Mouse (Mus musculus): ENCODE measurements around the gene Lfng.

Lfng gene

DNA sequence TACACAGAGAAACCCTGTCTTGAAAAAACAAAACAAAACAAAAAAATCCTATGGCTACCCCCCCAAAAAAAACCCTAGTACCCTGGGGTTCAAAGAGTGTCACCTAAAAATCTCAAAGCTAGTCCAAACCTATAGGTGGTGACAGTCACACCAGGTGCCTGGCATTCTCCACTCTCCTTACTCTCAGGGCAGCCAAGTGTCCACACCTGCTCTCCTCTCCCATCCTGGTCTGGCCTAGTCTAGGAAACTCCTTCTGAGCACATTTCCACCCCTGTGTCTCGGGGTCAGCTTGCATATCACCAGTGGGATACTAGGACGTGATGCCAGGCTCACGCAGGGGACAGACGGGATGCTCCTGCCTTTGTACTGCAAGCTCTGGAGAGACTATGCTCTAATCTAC is 32.2 kb downstream of the Lfng start:
- DNase-seq (ENCODE audit: low spot score in 2 of 2), result no peak

DNA sequence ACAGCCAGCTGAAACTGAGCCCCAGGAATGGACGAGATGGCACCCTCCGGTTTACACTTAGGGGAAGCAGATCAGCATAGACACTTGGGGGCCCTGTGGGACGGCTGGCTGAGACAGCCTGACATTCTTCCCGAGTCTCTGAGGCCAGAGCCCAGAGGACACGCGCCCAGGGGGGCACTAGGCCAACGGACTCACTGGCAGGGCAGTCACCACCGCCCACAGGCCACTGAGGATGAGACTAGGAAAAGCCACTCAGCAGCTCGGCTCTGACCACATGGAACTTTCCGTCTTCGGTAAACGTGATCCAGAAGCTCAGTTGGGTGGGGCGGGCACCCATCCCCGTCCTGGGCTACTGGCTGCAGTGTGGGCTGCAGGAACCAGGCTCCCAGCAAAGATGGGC is 32.8 kb downstream of the Lfng start:
- no peak for DNase-seq (ENCODE audit: low spot score in 2 of 2)

DNA sequence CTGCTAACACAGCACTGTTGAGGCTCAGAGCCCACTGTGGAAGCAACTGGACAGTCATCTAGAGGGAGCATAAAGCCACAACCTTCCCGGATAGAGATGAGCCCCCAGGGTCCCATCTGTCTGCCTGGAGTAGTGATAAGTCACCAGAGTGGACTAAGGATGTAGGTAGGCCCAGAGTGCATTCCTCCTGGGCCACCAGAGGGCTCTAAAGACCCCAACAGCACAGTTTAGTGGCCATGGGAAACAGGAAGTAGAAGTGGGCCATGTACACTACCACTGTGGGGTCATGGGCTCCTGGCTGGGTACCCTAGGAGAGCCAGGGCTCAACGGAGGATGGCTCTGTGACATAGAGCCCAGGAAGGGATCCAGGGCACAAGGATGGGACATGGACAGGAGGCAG is 33.7 kb downstream of the Lfng start:
- DNase-seq (ENCODE audit: low spot score in 2 of 2), result no peak

DNA sequence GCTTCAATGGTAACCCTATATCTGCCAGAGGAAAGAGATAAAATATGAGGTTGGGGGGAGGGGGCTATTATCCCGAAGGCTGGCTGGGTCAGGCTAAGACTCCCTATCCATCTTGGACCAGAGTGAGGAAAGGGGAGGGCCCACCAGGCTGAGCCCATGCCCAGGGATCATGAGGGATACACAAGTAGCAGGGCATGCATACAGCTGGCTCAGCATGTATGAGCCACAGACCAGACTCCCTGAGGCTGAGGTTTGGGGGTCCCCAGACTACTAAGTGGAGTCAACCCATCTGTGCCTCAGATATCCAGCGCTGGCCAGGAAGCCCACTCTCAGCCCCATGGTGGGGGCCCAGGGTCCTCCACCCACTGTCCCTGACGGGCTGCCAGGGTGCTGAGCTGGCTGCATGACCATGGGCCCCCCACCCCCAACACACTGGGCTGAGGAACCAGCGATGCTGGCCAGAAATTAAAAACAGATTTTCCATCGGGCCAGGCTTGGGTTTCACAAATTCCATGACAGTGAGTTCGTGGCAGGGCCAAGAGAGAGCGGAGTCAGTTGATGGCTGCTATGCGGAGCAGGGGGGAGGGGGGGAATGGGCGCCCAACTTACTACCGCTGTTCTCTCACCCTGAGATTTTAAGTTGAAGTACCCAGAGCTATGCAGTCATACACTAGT is 34.3 kb downstream of the Lfng start:
- DNase-seq (ENCODE audit: low spot score in 2 of 2), result no peak

DNA sequence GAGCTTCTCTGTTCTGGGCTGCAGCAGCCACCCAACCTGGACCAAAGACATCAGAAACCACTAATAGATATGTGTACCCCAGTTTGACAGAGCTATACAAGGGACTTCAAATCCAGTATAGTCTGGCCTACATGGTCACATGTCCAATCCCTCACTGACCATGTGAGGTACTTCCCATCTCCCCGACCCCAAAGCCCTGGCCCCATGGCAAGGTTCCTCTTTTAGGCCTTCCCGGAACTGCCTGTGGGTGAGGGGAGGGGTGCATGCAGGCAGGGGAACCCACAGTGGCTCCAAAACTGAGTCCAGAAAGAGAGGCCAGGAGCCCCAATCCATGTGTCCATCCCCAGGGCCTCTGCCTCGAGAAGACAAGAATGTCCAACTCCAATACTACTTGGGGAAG is 35.0 kb downstream of the Lfng start:
- peak in 1 of 2 experiments; percentile 60 for DNase-seq (ENCODE audit: low spot score in 2 of 2)

DNA sequence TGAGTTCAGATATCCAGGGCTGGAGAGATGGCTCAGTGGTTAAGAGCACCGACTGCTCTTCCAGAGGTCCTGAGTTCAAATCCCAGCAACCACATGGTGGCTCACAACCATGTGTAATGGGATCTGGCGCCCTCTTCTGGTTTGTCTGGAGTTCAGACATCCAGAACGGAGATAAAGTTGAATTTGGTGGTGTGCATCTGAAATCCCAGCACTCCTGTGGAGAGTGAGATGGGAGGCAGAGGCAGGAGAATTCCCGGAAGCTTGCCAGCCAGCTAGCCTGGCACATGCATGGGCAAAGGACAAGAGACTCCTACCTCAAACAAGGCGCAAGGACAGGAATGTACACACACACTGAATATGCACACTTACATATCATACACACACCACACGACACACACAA is 37.1 kb downstream of the Lfng start:
- peak in 1 of 2 experiments; percentile 42 for DNase-seq (ENCODE audit: low spot score in 2 of 2)

DNA sequence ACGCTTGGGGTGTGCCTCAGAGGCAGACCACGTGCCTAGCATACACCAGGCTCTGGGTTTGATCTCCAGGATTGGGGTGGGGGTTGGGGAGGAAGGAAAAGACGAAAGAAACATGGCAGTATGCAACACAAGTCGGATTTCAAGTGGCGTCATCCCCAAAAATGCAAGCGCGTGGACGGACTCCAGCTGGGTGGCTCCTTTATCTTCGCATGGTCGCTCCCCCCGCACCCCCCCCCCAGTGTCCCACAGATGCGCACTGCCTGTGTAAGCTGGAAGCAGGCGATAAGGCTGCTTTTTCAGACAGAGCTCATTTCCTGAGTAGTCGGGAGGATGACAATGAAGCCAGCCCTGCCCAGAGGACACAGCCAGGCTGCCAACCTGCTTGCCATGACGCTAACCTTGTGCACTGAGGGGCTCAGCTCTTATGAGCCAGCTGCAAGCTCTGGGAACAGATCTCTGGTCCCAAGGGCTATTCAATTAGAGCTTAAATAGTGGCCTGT is 37.6 kb downstream of the Lfng start:
- no peak for DNase-seq (ENCODE audit: low spot score in 2 of 2)

DNA sequence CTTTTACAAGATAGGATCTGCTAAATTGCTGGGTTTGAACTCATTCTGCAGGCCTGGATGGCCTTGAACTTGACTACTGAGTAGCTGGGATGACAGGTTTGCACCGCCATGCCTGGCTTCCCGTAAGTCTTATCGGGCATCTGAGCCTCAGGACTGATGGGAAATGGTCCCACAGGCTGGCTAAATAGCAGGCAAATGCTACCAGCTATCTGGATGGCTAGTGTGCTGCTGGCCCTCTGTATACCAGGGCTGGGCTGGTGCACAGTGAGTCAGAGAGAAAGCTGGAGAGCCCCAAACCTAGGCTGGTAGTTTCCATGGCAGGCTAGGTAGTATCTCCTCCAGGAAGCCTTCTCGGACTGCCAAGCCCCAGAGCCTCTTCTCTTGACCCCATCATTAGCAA is 38.3 kb downstream of the Lfng start:
- DNase-seq (ENCODE audit: low spot score in 2 of 2), result no peak

DNA sequence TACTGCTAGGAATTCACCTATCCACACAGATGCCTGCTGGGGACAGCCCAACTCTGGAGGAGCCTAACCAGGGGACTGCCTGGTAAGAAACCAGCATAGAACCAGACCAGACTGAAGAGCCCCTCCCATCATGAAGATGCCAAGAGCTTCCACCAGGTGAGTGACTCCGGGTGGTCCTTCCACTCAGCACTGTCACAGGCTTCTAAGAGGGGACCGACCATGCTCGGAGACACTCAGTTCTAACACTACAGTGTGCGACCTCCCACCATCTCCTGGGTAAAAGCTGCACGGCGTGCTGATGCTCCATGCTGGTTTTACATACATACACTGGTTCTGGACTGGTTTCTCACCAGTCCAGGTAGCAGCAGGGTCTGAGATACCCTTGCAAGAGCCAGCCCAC is 39.1 kb downstream of the Lfng start:
- no peak for DNase-seq (ENCODE audit: low spot score in 2 of 2)

DNA sequence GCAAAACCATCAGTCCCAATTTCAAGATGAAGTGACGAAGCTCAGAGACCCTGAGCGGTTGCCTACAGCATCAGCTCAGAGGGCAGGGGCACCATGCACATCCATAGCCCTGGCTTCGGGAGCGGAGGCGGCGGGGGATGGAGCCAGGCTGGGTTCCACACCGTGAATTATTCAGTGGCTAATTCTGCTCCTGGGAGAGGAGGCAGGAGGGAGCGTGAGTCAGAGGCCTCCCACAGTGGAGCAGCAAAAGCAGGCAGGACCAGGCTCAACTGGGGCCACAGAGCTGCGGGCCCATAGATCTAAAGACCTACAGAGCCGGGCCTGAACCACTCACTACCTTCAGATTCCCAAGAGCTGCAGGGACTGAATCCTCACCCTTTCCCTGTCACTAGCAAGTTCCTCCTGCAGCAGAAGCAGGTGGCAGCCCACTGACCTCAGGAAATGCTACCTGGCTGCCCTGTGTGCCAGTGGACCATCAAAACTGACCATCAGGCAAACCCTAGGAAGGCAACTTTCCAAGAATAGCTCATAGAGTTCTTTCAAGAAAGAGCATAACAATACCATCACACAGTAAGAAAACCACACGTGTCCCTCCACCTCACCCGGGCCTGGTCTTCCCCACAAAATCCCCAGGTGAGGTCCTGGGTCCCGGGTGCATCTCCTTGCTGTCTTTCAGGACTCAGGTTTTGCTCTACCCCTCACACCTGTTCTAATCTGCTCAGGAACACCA is 40.1 kb downstream of the Lfng start:
- DNase-seq (ENCODE audit: low spot score in 2 of 2), result no peak

DNA sequence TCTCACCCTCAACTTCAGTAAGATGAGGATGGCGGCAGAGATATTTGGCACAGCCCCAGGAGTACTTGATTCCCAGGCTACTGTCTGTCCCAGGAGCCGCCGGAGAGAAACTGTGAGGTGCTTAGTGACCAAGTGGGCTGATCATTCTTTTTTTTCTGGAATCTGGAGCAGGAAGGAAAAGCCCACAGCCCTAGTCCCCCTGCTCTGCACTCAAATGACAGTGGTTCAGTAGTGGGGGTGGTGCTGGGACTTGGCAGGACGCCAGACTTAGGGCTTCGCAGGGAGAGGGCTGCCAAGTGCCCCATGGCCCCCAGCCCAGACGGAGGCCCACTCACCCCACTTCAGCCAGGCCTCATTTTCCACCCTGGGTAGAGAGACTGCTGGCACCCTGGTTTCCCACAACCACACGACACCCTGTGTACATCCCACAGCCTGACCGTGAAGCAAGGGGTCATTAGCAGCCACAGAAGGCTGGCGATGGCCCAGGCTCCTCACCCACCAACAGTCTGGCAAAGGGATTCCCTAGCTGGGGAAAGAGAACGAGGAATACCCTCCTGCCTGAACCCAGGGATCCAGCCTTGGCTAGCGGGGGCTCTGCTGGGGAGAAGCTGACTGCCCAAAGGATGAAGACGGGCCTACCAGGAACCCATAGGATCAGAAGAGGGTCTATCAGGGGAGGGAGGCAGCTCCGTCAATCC is 40.9 kb downstream of the Lfng start:
- peak in 1 of 2 experiments; percentile 35 for DNase-seq (ENCODE audit: low spot score in 2 of 2)

DNA sequence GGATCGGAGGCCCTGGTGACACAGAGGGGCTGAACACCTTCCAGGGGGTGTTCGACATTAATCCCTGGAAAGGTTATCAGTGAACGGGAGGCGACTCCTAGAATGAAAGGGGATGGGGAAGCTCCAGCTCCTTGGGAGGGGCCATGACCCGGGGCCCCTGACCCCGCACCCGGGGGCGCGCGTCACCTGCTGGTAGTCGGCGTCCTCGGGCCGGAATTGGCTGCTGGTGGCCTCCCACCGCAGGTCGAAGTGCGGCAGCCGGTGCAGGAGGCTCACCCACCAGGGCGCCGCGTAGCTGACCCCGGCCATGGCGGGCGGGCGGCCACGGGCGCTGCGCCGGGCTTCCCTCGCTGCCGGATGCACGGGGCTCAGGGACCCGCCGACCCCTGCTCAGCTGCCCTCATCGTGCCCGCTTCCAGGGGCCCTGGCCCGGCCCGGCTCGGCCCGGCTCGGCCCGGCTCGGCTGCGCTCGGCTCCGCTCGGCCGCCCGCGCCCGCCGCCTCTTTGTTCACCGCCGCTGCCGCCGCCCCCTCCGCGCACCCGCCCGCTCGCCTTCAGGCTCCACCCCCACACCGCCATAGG is 41.5 kb downstream of the Lfng start, which contains the start of gene Ttyh3:
Gene Ttyh3, minus strand, starts transcription at position 513 of the 582 bp plus-strand sequence.
- no peak for DNase-seq (ENCODE audit: low spot score in 2 of 2)

DNA sequence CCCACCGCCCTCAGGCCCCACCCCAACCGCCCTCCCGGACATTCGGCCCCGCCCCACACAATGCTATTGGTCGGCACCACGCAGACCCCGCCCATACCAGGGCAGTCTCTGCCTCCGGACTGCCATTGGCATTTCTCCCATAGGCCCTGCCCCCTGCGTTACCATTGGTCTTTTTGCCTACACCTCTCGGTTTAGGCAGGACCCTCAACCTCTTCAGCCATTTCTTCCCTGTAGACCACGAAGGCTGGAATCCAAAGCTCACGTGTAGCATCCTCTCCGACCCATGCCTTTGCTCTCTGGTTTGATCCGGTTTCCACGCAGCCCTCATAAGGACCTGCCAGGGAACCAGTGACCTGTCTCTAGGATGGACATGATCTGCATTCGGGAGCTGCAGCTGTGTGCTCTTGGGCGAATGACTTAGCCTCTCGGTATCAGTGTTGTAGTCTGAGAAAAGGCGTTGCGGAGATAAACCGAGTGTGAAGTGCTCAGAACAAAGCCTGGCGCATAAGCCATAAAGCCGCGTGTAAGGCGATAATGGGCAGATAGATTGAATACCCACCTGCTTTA is 42.1 kb downstream of the Lfng start:
- peak; percentile 92 to 96 for DNase-seq (ENCODE audit: low spot score in 2 of 2)

DNA sequence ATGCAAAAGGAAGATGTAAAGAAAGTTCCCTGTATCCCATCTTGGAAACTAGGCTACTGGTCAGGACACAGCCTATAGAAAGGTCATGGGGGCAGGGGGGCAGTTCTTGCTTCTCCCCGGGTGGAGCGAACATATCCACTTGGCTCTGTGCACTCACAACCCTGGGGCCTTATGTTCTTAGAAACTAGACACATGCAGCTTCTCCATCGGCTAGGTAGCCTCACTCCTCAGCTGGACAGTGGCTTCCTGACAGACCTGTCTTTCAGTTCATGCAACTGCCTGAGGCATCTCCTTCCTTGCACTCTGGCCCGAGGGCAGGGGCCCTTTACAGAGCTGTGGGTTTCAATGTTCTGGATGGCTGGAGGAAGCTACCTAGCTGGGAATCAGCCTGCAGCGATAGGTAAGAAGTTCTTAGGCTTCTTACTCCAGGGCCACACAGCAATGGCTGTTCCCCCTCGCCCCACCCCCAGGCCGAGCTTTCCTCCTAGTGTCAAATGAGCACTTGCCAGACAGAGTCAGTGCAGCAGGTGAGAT is 42.8 kb downstream of the Lfng start:
- no peak for DNase-seq (ENCODE audit: low spot score in 2 of 2)

DNA sequence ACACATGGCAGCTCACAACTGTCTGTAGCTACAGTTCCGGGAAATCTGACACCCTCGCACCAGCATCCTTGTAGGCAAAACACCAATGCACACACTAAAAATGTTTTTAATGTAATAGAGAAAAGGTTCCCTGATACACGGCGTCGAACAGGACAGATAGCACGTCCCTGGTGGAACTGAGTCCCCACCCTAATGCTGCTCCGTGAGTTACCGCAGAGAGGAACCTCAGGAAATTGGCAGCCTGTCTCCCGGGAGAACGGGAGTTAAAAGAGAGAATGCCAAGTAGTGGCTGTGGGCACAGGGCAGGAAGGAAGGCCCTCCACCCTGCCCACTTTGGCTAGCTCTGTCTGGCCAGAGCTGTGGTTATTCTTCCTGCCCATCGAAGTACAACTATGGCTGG is 44.1 kb downstream of the Lfng start:
- no peak for DNase-seq (ENCODE audit: low spot score in 2 of 2)

DNA sequence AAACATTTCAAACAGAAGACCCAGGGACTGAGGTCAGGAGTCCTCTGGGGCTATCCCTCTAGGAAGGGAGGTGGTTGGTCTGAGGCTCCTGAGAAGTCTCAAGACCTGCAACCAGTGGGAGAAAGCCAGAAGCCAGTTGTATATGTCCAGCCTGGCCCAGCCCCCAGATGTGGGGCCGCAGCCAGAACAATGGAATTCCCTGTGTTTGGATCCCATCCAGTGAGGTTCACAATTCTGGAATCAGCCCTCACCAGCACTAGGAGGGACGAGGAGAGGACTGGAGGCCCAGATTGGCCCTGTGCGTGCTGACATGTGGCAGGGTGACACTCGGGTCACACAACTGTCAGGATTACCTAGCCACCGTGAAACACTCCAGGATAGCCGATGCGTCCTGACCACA is 45.5 kb downstream of the Lfng start:
- DNase-seq (ENCODE audit: low spot score in 2 of 2), result no peak

DNA sequence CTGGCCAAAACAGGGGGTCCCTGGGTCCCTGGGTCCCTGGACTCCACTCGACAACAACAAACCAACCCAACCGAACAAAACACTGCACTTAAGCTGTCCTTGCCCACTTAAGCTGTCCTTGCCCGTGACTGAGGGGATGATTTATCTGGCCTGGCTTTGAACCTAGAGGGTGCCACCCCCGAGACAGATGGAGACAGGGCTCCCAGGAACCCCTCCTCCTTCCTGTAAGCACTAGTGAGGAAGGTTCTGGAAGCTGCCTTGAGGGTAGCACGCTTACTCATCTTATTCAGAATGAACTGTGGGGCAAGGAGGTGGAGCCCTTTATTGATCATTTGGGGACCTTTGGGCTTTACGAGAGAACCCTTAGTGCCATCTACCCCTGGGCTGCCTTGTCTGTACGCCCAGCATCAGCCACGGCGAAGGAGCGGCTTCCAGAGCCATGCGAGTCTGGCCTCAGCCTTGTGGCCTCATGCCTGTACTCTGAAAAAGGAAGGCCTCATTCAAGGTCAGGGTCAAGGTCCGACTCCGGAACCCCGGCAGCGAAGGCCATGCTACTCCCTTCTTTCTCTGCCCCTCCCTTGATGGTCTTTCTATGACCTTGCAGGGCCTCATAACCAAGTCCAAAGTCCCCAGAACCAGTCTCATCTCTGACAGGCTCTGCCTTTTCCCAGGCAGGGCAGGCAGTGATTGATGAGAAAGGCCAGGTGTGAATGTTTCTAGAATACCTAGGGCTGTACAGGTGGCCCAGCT is 47.2 kb downstream of the Lfng start:
- DNase-seq (ENCODE audit: low spot score in 2 of 2), result no peak

DNA sequence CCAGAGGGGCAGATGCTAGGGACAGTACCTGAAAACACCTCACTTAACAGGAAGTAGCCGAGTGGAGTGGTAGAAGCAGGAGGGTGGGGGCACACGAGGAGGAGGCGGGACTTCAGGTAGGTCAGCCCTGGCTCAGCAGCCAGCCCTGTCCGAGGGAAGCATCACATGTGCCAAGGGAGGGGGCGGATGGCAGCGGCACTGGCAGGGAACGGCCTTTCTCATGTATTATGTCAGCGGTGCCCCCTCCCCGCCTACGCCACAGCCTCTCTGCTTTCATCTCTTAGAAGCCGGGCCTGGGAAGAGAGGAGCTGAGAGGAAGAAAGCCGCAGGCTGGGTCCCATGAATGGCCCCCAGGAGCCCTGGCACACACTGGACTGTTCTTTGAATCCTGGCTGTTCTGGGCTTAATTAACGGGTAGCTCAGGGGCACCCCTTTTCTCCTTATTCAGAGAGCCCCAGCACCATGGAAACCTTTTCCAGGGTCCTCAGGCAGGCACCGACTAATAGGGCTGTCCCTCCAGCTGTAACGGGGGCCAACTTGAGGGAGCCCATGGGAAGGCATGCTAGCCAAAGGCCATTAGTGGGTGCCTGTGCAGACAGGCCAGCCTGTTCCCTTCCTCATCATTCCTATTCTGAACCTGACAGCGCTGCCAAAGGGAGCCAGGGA is 52.6 kb downstream of the Lfng start:
- DNase-seq (ENCODE audit: low spot score in 2 of 2), result no peak

DNA sequence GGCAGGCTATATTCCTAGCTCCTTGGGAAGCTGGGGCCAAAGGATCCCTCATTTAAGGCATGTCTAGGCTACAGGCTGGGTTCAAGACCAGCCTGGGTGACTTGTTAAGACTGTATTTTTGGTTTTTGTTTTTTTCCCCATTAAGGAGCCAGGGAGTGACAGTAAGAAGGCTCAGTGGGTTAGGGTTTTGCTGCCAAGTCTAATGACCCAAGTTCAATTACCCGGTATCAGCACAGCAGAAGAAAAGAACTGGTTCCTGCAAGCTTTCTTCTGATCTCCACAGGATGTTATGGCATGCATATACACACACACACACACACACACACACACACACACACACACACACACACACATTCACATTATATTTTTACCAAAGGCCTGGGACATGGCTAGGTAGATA is 53.3 kb downstream of the Lfng start:
- DNase-seq (ENCODE audit: low spot score in 2 of 2), result no peak

DNA sequence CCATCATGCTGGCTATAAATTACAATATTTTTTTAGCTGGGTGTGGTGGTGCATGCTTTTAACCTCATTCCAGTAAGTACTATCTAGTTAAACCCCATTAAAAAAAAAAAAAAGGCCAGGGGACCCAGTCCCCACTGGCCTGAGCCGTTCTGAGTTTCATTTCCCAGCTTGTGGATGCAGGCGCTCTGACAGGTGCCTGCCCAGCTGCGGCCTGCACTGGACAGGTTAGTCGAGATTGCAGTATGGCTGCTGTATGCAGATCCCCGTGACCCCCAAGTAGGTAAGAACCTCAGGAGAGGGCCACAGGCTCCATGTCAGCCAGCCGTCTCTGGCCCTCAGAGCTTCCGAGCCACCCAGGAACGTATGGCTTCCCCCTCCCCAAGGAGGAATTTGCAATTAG is 54.3 kb downstream of the Lfng start:
- DNase-seq (ENCODE audit: low spot score in 2 of 2), result no peak

Measured in natural killer cell, adult 2 months (primary cell).